13 mouse cellular contexts compared by ENCODE assay signal in the genomic region with DNA sequence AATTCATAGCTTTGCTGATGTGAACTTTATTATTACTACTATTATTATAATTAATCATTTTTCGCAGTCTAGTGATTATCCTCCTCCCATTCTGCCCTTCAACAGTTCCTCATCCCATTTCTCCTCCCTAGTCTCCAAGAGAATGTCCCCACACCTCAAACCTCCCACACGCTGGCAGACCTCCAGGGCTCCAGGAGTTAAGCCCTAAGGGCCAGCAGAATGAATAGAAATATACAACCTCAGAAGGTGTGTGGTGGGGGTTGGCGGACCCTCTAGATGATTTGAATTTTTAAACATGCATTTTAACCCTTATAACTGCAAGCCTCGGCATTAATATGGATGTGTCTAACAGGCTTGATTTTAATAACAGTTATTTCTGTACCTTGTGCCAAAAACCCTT.
"Had no signal": no experiment of that assay in that cellular context is flagged by ENCODE, and none has a peak within 500 bp of the region (broad histone marks: within the 10 kb centered on the region; RNA-seq: fewer than 3 reads in every experiment).

No protein-coding gene starts in this region.

- H3K27ac ChIP-seq: limb, embryonic 13.5 days; liver, embryonic 14.5 days; midbrain, embryonic 13.5 days; neural tube, embryonic 15.5 days had no signal

- H3K27me3 ChIP-seq: limb, embryonic 13.5 days; midbrain, embryonic 13.5 days; neural tube, embryonic 15.5 days had no signal

- H3K4me3 ChIP-seq: limb, embryonic 13.5 days; midbrain, embryonic 13.5 days; myocyte; neural tube, embryonic 15.5 days had no signal

- H3K36me3 ChIP-seq: limb, embryonic 13.5 days; midbrain, embryonic 13.5 days; neural tube, embryonic 15.5 days had no signal

- DNase-seq: kidney, postnatal 14 days; layer of hippocampus, adult 9-11 months; layer of hippocampus, postnatal 36 days; lung, adult 18-20 months; retina, postnatal 1 day; right cerebral cortex, postnatal 4 days; spleen, adult 18-20 months; thymus, postnatal 4 days had no signal

- H3K9me3 ChIP-seq: limb, embryonic 13.5 days; midbrain, embryonic 13.5 days; neural tube, embryonic 15.5 days had no signal

- ATAC-seq: midbrain, embryonic 13.5 days had no signal

- H3K4me2 ChIP-seq: limb, embryonic 13.5 days; midbrain, embryonic 13.5 days; neural tube, embryonic 15.5 days had no signal

- H3K9ac ChIP-seq: limb, embryonic 13.5 days; liver, embryonic 14.5 days; midbrain, embryonic 13.5 days; neural tube, embryonic 15.5 days had no signal

- H3K4me1 ChIP-seq: limb, embryonic 13.5 days; midbrain, embryonic 13.5 days; neural tube, embryonic 15.5 days had no signal
